Mouse (Mus musculus): ENCODE data around the gene Tepp.

Tepp gene

GRCm38 (mm10) chr8:95331156-95331719 is 20.9 kb downstream of the Tepp start:
- DNase-seq (ENCODE audit: low read depth, low spot score), result no peak

GRCm38 (mm10) chr8:95331720-95332436 is 21.5 kb downstream of the Tepp start, which contains the start of the genes Zfp319 and Usb1:
Gene Zfp319, minus strand, starts transcription at chr8:95331950.
Gene Usb1, plus strand, starts transcription at chr8:95332284.
- DNase-seq (ENCODE audit: low read depth, low spot score), result peak; percentile 77

GRCm38 (mm10) chr8:95332437-95333199 is 22.3 kb downstream of the Tepp start:
- no peak for DNase-seq (ENCODE audit: low read depth, low spot score)

GRCm38 (mm10) chr8:95335706-95336105 is 25.3 kb downstream of the Tepp start:
- no peak for DNase-seq (ENCODE audit: low read depth, low spot score)

GRCm38 (mm10) chr8:95336363-95336762 is 26.0 kb downstream of the Tepp start:
- no peak for DNase-seq (ENCODE audit: low read depth, low spot score)

GRCm38 (mm10) chr8:95341721-95342120 is 31.4 kb downstream of the Tepp start:
- DNase-seq (ENCODE audit: low read depth, low spot score), result no peak

- DNase-seq (ENCODE audit: low read depth, low spot score), result no peak
Measured at GRCm38 (mm10) chr8:95344668-95345067, 34.3 kb downstream of the Tepp start.

GRCm38 (mm10) chr8:95346643-95347545 is 36.5 kb downstream of the Tepp start:
- DNase-seq (ENCODE audit: low read depth, low spot score), result peak; percentile 22

GRCm38 (mm10) chr8:95348356-95348755 is 38.0 kb downstream of the Tepp start:
- DNase-seq (ENCODE audit: low read depth, low spot score), result no peak

- DNase-seq (ENCODE audit: low read depth, low spot score), result no peak
Measured at GRCm38 (mm10) chr8:95348811-95349630, 38.7 kb downstream of the Tepp start.

- DNase-seq (ENCODE audit: low read depth, low spot score), result no peak
Measured at GRCm38 (mm10) chr8:95351461-95351860, 41.1 kb downstream of the Tepp start.

- no peak for DNase-seq (ENCODE audit: low read depth, low spot score)
Measured at GRCm38 (mm10) chr8:95352151-95352870, 41.9 kb downstream of the Tepp start, which contains the start of gene Mmp15. Gene Mmp15, plus strand, starts transcription at chr8:95352268.

GRCm38 (mm10) chr8:95352871-95353866 is 42.8 kb downstream of the Tepp start:
- no peak for DNase-seq (ENCODE audit: low read depth, low spot score)

GRCm38 (mm10) chr8:95354606-95355005 is 44.2 kb downstream of the Tepp start:
- no peak for DNase-seq (ENCODE audit: low read depth, low spot score)

- DNase-seq (ENCODE audit: low read depth, low spot score), result no peak
Measured at GRCm38 (mm10) chr8:95358550-95359411, 48.4 kb downstream of the Tepp start.

- no peak for DNase-seq (ENCODE audit: low read depth, low spot score)
Measured at GRCm38 (mm10) chr8:95360181-95361015, 50.0 kb downstream of the Tepp start.

GRCm38 (mm10) chr8:95361016-95361341 is 50.6 kb downstream of the Tepp start:
- no peak for DNase-seq (ENCODE audit: low read depth, low spot score)

Measured in c-Kit-negative CD71-positive TER-119-positive erythroid progenitor cells, embryonic 14.5 days (primary cell).